Mouse (Mus musculus) right cerebral cortex, postnatal 4 days (tissue): ENCODE measurements around the gene Lmbrd2.

ENCODE experiments used
- DNase-seq: peaks from one replicate; pipeline ENCODE4 v3.0.0-alpha.2; 2022

The Lmbrd2 gene

GRCm38 (mm10) chr15:9140252-9140680, at the start of gene Lmbrd2:
TSS of gene Lmbrd2 (plus strand) at chr15:9140550.
- peak; percentile 95 for DNase-seq

GRCm38 (mm10) chr15:9090662-9091061, 49.7 kb upstream of the Lmbrd2 start:
- DNase-seq: no peak

- no peak for DNase-seq
These were observed 46.6 kb upstream of the Lmbrd2 start for GRCm38 (mm10) chr15:9093598-9094365.

GRCm38 (mm10) chr15:9094366-9094750, 46.0 kb upstream of the Lmbrd2 start:
- DNase-seq: peak; percentile 36

GRCm38 (mm10) chr15:9096865-9097264, 43.5 kb upstream of the Lmbrd2 start:
- DNase-seq: no peak

- no peak for DNase-seq
These were observed 39.8 kb upstream of the Lmbrd2 start for GRCm38 (mm10) chr15:9100446-9101077.

- DNase-seq: no peak
These were observed 33.9 kb upstream of the Lmbrd2 start for GRCm38 (mm10) chr15:9106303-9107074.

GRCm38 (mm10) chr15:9110526-9111347, 29.6 kb upstream of the Lmbrd2 start:
- DNase-seq: no peak

- DNase-seq: no peak
These were observed 28.7 kb upstream of the Lmbrd2 start for GRCm38 (mm10) chr15:9111648-9112047.

- no peak for DNase-seq
These were observed 26.8 kb upstream of the Lmbrd2 start for GRCm38 (mm10) chr15:9113556-9113955.

GRCm38 (mm10) chr15:9114131-9114530, 26.2 kb upstream of the Lmbrd2 start:
- no peak for DNase-seq

GRCm38 (mm10) chr15:9114599-9114998, 25.8 kb upstream of the Lmbrd2 start:
- DNase-seq: no peak

GRCm38 (mm10) chr15:9118852-9119251, 21.5 kb upstream of the Lmbrd2 start:
- DNase-seq: no peak

GRCm38 (mm10) chr15:9120081-9120480, 20.3 kb upstream of the Lmbrd2 start:
- peak; percentile 42 for DNase-seq

GRCm38 (mm10) chr15:9122989-9123388, 17.4 kb upstream of the Lmbrd2 start:
- DNase-seq: no peak

GRCm38 (mm10) chr15:9124856-9125255, 15.5 kb upstream of the Lmbrd2 start:
- no peak for DNase-seq

- DNase-seq: no peak
These were observed 13.1 kb upstream of the Lmbrd2 start for GRCm38 (mm10) chr15:9127051-9127791.

GRCm38 (mm10) chr15:9130772-9131498, 9.4 kb upstream of the Lmbrd2 start:
- no peak for DNase-seq

- no peak for DNase-seq
These were observed 8.9 kb upstream of the Lmbrd2 start for GRCm38 (mm10) chr15:9131499-9131888.

- no peak for DNase-seq
These were observed 7.5 kb upstream of the Lmbrd2 start for GRCm38 (mm10) chr15:9132693-9133443.
